Mouse (Mus musculus) liver, embryonic 15.5 days (tissue): ENCODE measurements around the gene Ppa1. TPM values are rescaled to one million over a fixed set of nuclear protein-coding genes. Genes with fewer than 3 reads are reported as not detected.

Source experiments
- ATAC-seq: fragments of 200-750 bp; cut with Nextera tagmentation; 2 replicates; pipeline ENCODE4 v1.8.0; 2017; ENCODE audit warnings: moderate number of reproducible peaks, mild to moderate bottlenecking, moderate library complexity; ENCODE audit not compliant: insufficient read depth
- H3K27ac ChIP-seq: fragments of 300-500 bp; sonication (generic); replicated peaks from 2 replicates; pipeline ENCODE4 v1.5.1; 2015; ENCODE audit warnings: mild to moderate bottlenecking, inconsistent platforms
- H3K27me3 ChIP-seq: fragments of 300-500 bp; sonication (generic); 2 replicates; pipeline ENCODE4 v1.6.1; 2015; ENCODE audit warnings: mild to moderate bottlenecking, inconsistent platforms
- H3K36me3 ChIP-seq: fragments of 300-500 bp; sonication (generic); replicated peaks from 2 replicates; pipeline ENCODE4 v1.6.1; 2015; ENCODE audit warnings: moderate library complexity, mild to moderate bottlenecking, inconsistent platforms
- H3K4me1 ChIP-seq: fragments of 300-500 bp; sonication (generic); replicated peaks from 2 replicates; pipeline ENCODE4 v1.6.1; 2015; ENCODE audit warnings: inconsistent platforms
- H3K4me2 ChIP-seq: fragments of 300-500 bp; sonication (generic); 2 replicates; pipeline ENCODE4 v1.6.1; 2015; ENCODE audit warnings: moderate library complexity, mild to moderate bottlenecking, inconsistent platforms
- H3K4me3 ChIP-seq: fragments of 300-500 bp; sonication (generic); replicated peaks from 2 replicates; pipeline ENCODE4 v1.5.1; 2015; ENCODE audit warnings: mild to moderate bottlenecking, inconsistent platforms
- H3K9ac ChIP-seq: fragments of 300-500 bp; sonication (generic); 2 replicates; pipeline ENCODE4 v1.6.1; 2015; ENCODE audit warnings: moderate library complexity, mild to moderate bottlenecking, inconsistent platforms
- H3K9me3 ChIP-seq: fragments of 300-500 bp; sonication (generic); replicated peaks from 2 replicates; pipeline ENCODE4 v1.6.1; 2016; ENCODE audit warnings: inconsistent platforms
- WGBS: fragments of 180-500 bp; shearing (Covaris S2); methylation state at CpG from one replicate; pipeline ENCODE4 v1.1.7; 2015; ENCODE audit warnings: mixed read lengths; ENCODE audit not compliant: insufficient replicate concordance; 5-methylcytosine and 5-hydroxymethylcytosine counted together
- polyA plus RNA-seq: library from polyadenylated mRNA; unstranded; fragments of >200 nt; fragmentation: Nextera tagmentation; extraction: Ambion mirVana; gene quantifications from 2 replicates; pipeline ENCODE4 v1.2.1, GENCODE M21; 2015

Ppa1 gene
- polyA plus RNA-seq, 1 experiment from 2014 or later: 92.6 TPM

DNA sequence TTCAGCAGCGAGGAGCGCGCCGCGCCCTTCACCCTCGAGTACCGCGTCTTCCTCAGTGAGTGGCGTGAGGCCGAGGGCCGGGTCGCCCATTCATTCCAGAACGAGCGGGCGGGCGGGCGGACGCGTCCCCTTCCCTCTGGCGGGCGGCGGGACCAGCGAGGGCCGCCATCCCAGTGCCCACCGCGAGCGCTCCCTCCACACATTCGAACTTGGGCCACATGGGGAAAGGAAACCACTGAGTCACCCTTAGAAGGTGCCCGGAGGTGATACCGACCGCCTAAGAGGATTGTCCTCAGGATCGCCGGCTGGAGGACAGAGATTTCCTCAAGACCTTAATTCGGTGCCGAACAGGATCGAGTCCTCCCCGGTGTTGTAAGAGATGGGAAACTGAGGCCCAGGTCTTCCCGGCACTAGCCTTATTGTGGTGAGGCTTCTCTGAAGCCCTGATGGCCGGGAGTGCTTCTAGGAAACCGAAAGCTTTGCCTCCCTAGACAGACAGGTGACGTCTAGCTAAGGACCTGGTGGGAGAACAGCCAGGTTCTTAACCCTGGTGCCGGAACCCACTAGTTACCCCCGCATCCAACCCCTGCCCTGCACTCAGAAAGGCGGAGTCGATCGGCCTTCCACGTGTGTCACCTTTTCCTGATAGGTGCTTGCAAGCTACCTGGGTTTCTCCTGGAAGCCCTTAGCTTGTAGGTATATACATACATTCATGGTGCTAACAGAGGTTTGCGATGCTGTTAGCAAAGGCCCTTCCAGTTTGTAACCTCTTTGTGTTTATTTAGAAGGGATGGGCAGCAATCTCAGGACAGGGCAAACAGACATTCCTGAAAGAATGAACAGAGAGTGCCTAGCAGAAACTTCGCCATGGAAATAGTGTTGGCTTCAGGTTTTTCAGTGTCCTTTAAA is 639 bp downstream of the Ppa1 start:
- peaks cover 23% of the 10 kb centered on the region for H3K4me1 ChIP-seq
- 2% methylated on average over 48 of the region's 49 CpGs for WGBS
- peak overlapping the region; percentile 79 for H3K27ac ChIP-seq
- ATAC-seq: peak; percentile 74
- H3K9me3 ChIP-seq: no peaks in the 10 kb centered on the region
- H3K36me3 ChIP-seq: peaks cover 6% of the 10 kb centered on the region; the same call in 1 of the 2 replicates
- H3K27me3 ChIP-seq: no peaks in the 10 kb centered on the region
- H3K9ac ChIP-seq: peak overlapping the region; percentile 80
- peak overlapping the region; percentile 97 for H3K4me2 ChIP-seq
- peak overlapping the region; percentile 81 for H3K4me3 ChIP-seq

DNA sequence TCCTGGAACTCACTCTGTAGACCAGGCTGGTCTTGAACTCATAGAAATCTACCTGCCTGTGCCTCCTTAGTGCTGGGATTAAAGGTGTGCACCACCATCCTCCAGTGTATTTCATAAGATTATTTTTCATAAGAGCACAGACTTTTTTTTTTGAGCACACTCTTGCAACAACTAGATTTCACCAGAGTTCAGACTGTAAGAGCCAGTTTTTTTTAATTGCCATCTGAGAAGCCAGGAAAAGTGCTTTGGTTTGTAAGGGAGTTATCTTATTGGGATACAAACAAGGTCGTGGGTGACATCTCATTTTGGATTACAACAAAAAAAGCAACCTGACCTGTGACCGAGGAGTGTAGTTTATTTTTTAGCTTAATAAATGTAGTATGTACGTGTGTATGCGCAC is 5.8 kb downstream of the Ppa1 start:
- no peak overlapping the region for H3K27ac ChIP-seq
- no peaks in the 10 kb centered on the region for H3K9me3 ChIP-seq
- no peak overlapping the region for H3K4me2 ChIP-seq
- H3K27me3 ChIP-seq: no peaks in the 10 kb centered on the region
- no peak for ATAC-seq
- peaks cover 22% of the 10 kb centered on the region for H3K36me3 ChIP-seq
- no peak overlapping the region for H3K9ac ChIP-seq
- WGBS: 75% methylated on average over 4 of the region's 4 CpGs
- H3K4me1 ChIP-seq: peaks cover 8% of the 10 kb centered on the region
- no peak overlapping the region for H3K4me3 ChIP-seq

DNA sequence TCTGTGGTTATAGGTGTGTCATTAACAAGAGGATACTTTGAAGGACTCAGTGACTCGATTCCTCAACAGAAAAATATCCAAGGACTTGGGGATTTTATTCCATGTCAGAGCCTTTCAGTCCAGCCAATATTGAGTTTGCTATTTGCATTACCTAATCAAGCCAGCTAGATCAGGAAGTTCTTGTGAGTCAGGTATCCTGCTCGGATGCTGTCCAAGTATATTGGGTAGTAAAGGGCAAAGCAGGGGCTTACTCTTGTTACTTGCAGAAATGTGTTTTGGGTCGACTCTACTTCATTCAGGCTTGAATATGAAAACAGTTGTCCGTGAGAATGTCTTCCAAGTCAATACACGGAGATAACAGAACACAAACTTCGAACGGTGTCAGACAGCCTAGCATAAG is 6.3 kb downstream of the Ppa1 start:
- Histone ChIP-seq H3K27ac (no peak overlapping the region), H3K4me3 (no peak overlapping the region), H3K9me3 (no peaks in the 10 kb centered on the region), H3K9ac (no peak overlapping the region), H3K36me3 (peaks cover 26% of the 10 kb centered on the region), H3K4me1 (peaks cover 3% of the 10 kb centered on the region), H3K4me2 (no peak overlapping the region), H3K27me3 (no peaks in the 10 kb centered on the region)
- 76% methylated on average over 7 of the region's 7 CpGs for WGBS
- no peak for ATAC-seq

DNA sequence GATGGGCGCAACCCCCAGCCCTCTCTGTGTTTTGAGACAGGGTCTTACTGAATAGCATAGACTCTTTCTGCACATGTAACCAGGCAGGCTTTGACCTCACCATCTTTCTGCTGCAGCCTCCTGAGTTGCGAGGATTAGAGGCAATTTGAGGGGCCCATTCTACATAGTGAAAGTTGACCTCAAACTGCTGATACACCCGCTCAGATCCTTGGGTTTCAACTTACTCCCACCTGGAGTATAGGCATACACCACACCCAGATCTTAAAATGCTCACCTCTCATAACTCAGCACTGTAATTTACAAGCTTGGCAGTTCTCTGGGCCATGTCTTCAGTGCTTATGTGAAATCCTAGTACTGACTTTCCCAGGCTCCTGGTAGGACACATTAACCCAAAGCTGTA is 6.8 kb downstream of the Ppa1 start:
- Histone ChIP-seq H3K4me3 (no peak overlapping the region), H3K4me2 (no peak overlapping the region), H3K27me3 (no peaks in the 10 kb centered on the region), H3K9me3 (no peaks in the 10 kb centered on the region), H3K4me1 (peaks cover under 1% of the 10 kb centered on the region; the same call in 1 of the 2 replicates), H3K9ac (no peak overlapping the region), H3K36me3 (peaks cover 30% of the 10 kb centered on the region), H3K27ac (no peak overlapping the region)
- WGBS: 77% methylated on average over 3 of the region's 3 CpGs
- no peak for ATAC-seq

DNA sequence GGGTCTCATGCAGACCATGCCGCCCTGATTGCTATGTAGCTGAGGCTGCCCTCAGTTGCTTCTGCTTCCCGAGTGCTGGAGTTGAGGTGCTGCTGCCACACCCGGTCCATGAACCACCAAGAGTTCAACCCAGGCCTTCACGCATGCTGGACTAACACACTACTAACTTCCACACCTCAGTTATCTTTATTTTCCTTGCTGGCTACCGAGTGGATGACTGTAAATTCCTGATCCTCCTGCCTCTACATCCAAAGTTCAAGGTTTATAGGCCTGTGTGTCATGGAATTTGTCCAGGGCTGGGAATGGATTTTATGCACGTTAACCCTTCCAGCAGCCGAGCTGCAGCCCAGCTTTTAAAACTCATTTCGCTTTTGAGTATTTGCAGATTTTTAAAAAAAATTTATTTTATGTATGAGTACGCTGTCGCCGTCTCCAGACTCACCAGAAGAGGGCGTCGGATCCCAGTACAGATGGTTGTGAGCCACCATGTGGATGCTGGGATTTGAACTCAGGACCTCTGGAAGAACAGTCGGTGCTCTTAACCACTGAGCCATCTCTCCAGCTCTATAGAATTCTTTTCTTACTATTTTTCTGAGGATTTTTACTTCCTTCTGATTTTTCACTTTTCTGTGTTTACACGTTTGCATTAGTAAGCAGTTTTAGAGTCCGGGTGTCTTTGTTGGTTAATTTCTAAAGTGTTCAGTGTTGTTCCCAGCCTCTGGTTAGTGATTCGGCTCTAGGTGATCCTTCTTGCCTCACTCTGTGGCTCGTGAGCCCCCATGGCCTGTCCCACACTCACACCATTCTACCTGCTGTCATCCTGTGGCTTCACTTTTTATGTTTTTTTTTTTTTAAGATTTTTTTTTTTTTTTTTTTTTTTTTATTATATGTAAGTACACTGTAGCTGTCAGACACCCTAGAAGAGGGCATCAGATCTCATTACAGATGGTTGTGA is 8.9 kb downstream of the Ppa1 start:
- 0 out of 2 replicates have a peak, but pooled peaks have one; percentile 18 for ATAC-seq
- H3K9me3 ChIP-seq: no peaks in the 10 kb centered on the region
- H3K9ac ChIP-seq: no peak overlapping the region
- peaks cover 39% of the 10 kb centered on the region for H3K36me3 ChIP-seq
- no peaks in the 10 kb centered on the region for H3K27me3 ChIP-seq
- H3K27ac ChIP-seq: no peak overlapping the region
- H3K4me2 ChIP-seq: no peak overlapping the region
- no peaks in the 10 kb centered on the region for H3K4me1 ChIP-seq
- 77% methylated on average over 18 of the region's 18 CpGs for WGBS
- H3K4me3 ChIP-seq: no peak overlapping the region

DNA sequence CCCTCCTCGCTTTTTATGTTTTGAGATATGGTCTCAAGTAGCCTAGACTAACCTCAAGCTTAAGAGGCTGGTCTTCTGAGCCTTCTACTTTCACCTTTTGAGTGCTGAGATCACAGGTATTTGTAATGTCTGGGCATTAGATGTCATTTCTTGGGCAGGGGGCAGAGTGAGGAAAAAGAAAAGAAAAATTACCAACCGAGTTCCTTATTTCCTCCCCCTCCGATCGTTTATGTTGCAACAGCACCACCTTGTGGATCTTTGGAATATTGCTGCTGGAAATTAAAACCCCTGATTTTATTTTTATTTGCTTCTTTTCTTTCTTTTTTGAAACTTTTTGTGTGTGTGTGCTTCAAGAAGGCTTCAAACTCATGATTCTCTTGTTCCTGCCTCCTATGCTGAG is 9.6 kb downstream of the Ppa1 start:
- WGBS: 19% methylated on average over 4 of the region's 4 CpGs
- H3K4me1 ChIP-seq: no peaks in the 10 kb centered on the region
- no peaks in the 10 kb centered on the region for H3K9me3 ChIP-seq
- H3K27ac ChIP-seq: no peak overlapping the region
- H3K36me3 ChIP-seq: peaks cover 47% of the 10 kb centered on the region
- no peak overlapping the region for H3K9ac ChIP-seq
- no peaks in the 10 kb centered on the region for H3K27me3 ChIP-seq
- no peak overlapping the region for H3K4me2 ChIP-seq
- no peak overlapping the region for H3K4me3 ChIP-seq
- ATAC-seq: no peak

DNA sequence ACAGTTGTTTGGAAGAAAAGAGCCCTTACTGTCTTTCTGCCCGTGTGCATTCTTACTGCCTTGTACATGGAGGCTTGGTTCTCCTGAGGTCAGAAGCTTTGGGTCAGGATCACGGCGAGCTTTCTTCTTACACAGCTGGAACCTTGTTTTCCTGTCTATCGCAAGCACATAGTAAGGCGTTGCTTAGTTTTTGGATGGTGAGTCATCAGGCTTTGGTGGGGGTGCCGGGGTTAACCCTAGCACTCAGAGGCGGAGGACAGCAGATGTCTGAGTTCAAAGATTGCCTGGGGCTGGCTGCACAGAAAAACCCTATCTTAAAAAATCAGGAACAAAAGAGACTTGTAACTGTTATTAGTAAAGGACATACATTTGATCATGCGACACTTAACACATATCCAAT is 13.5 kb downstream of the Ppa1 start:
- no peak overlapping the region for H3K4me2 ChIP-seq
- H3K27me3 ChIP-seq: no peaks in the 10 kb centered on the region
- no peak overlapping the region for H3K4me3 ChIP-seq
- no peaks in the 10 kb centered on the region for H3K9me3 ChIP-seq
- H3K36me3 ChIP-seq: peaks cover 60% of the 10 kb centered on the region
- WGBS: 74% methylated on average over 8 of the region's 8 CpGs
- H3K27ac ChIP-seq: no peak overlapping the region
- no peak for ATAC-seq
- H3K9ac ChIP-seq: no peak overlapping the region
- H3K4me1 ChIP-seq: 0 out of 2 replicates have a peak, but pooled peaks cover 2% of the 10 kb centered on the region

DNA sequence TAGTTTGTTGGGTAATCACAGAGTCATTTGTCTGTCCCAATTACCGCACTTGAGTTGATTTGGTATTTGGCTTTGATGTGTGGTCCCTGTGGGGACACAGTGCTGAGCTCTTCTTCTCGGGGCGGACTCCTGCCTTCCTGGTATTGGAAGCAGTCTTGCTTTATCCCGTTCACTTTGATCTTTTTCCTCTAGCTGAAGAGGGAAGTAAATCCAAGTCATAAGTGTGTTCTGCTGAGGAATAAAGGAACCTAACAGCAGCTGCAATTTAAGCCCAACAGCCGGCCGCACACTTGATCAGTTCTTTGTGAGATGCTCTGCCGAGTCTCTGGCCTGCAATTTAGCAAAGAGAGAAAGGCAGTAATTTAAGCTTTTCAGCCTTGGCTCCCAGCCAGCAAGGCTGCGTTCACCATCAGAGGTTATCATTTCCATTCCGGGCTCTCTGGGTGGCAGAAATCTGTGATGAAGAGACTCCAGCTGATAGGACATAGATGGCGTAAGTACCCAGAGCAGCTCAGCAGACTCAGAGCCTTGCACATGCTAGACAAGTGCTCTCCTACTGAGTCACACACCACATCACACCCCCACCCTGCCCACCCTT is 14.1 kb downstream of the Ppa1 start:
- Histone ChIP-seq H3K9me3 (no peaks in the 10 kb centered on the region), H3K27ac (no peak overlapping the region), H3K9ac (no peak overlapping the region), H3K27me3 (no peaks in the 10 kb centered on the region), H3K4me3 (no peak overlapping the region), H3K4me2 (no peak overlapping the region), H3K4me1 (0 out of 2 replicates have a peak, but pooled peaks cover 2% of the 10 kb centered on the region), H3K36me3 (peaks cover 64% of the 10 kb centered on the region)
- 78% methylated on average over 10 of the region's 10 CpGs for WGBS
- no peak for ATAC-seq

DNA sequence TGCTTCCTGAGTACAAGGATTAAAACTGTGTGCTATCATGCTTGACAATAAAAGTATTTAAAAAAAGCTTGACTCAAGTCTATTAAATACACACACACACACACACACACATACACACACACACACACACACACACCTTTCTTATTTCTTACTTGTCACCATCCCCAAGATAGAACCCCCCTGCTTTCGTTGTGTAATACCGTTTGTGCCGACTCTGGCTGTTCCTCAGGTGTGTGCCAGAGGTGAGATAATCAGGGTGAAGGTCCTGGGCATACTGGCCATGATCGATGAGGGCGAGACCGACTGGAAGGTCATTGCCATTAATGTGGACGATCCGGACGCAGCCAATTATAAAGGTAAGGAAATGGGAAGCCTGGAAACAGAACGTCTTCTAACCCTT is 16.8 kb downstream of the Ppa1 start:
- 84% methylated on average over 10 of the region's 10 CpGs for WGBS
- Histone ChIP-seq H3K27ac (no peak overlapping the region), H3K27me3 (no peaks in the 10 kb centered on the region), H3K4me1 (peaks cover 10% of the 10 kb centered on the region), H3K9ac (no peak overlapping the region), H3K4me3 (no peak overlapping the region), H3K36me3 (peaks cover 82% of the 10 kb centered on the region), H3K4me2 (no peak overlapping the region), H3K9me3 (no peaks in the 10 kb centered on the region)
- ATAC-seq: no peak

DNA sequence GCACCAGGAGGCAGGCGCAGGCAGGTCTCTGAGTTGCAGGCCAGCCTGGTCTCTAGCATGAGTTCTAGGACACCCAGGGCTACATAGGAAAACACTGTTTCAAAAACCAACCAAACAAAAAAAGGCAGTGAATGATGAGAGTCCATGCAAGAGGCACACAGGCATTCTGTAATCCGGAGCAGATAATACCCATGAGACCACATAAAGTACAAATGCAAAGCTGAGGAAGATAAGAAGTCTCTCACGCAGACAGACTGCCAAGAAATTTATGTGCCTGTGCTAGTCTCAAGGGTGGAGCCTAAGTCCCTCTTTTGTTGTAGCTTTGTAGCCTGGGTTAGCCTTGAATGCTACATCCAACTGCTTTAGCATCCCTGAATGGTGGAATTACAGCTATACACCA is 17.3 kb downstream of the Ppa1 start:
- Histone ChIP-seq H3K36me3 (peaks cover 87% of the 10 kb centered on the region), H3K4me1 (peaks cover 13% of the 10 kb centered on the region), H3K4me3 (no peak overlapping the region), H3K4me2 (no peak overlapping the region), H3K27ac (no peak overlapping the region), H3K9ac (no peak overlapping the region), H3K27me3 (no peaks in the 10 kb centered on the region), H3K9me3 (no peaks in the 10 kb centered on the region)
- 58% methylated on average over 3 of the region's 3 CpGs for WGBS
- no peak for ATAC-seq

DNA sequence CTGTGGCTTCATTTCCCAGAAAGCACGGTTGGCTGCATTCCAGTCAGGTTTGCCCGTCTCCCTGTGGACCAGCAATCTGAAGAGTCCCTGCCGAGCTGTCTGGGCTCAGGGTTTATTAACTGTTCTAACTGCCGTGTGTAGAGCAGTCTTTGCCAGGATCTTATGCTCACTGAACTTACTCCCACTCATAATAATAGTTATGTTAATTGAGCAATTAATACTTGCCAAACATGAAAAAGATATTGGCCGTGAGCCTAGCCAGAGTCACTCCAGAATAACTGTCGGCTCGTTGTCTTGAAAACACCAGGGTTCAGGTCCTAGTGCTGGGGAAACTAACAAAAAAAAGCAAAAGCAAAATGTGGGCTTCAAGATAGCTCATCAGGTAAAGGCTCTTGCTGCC is 20.9 kb downstream of the Ppa1 start:
- H3K4me2 ChIP-seq: no peak overlapping the region
- no peak overlapping the region for H3K27ac ChIP-seq
- no peaks in the 10 kb centered on the region for H3K27me3 ChIP-seq
- H3K4me1 ChIP-seq: peaks cover 13% of the 10 kb centered on the region
- H3K9me3 ChIP-seq: no peaks in the 10 kb centered on the region
- ATAC-seq: no peak
- WGBS: 83% methylated on average over 7 of the region's 7 CpGs
- no peak overlapping the region for H3K9ac ChIP-seq
- no peak overlapping the region for H3K4me3 ChIP-seq
- peaks cover 85% of the 10 kb centered on the region for H3K36me3 ChIP-seq
